18 mouse cellular contexts compared by ENCODE assay signal in the genomic region with DNA sequence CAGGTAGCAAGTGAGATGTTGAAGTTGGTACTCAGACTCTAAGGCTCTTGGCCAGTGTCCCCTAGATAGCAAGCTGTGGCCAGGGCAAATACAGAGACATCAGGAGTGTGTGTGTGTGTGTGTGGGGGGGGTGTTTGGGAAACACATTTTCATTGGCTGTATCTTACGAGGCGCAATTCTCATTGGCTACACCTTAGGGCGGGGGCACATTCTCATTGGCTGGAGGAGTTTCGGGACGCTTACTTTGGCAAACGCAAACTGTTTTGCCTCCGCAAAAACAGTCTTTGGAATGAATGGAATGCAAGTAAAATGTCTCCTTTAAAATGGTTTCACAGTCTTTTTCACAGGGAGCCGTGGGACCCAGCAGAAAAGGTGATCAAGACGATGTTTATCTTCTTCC. TPM values are rescaled to one million over a fixed set of nuclear protein-coding genes. Genes with fewer than 3 reads are reported as not detected.
DNase-seq lines count a peak whose midpoint lies in the region; ATAC-seq lines count a peak whose summit lies in the region.
"Had no signal": no experiment of that assay in that cellular context is flagged by ENCODE, and none has a peak within 500 bp of the region (broad histone marks: within the 10 kb centered on the region; RNA-seq: fewer than 3 reads in every experiment).

No protein-coding gene starts in this region.

- peak overlapping the region; percentile 35; the same call in 1 of the 2 replicates for H3K27ac ChIP-seq in forebrain, embryonic 10.5 days
- H3K27ac ChIP-seq in forebrain, embryonic 11.5 days (ENCODE audit: low read depth, low read length) = no peak overlapping the region
- 0 out of 2 replicates have a peak overlapping the region, but pooled peaks have one; percentile 14 for H3K27ac ChIP-seq in limb, embryonic 12.5 days
- no peak overlapping the region; the same call in 1 of the 2 replicates for H3K27ac ChIP-seq in limb, embryonic 10.5 days
- H3K27ac ChIP-seq in limb, embryonic 15.5 days = 0 out of 2 replicates have a peak overlapping the region, but pooled peaks have one; percentile 24
- H3K27ac ChIP-seq: liver, embryonic 15.5 days; neural tube, embryonic 12.5 days had no signal

- H3K27me3 ChIP-seq in forebrain, embryonic 10.5 days (ENCODE audit: poor library complexity, severe bottlenecking) = peaks cover 12% of the 10 kb centered on the region
- no peaks in the 10 kb centered on the region for H3K27me3 ChIP-seq in forebrain, embryonic 11.5 days (ENCODE audit: control insufficient read depth, insufficient read depth, low read length)
- H3K27me3 ChIP-seq in limb, embryonic 12.5 days = no peaks in the 10 kb centered on the region
- no peaks in the 10 kb centered on the region for H3K27me3 ChIP-seq in limb, embryonic 10.5 days (ENCODE audit: low read depth, poor library complexity, severe bottlenecking)
- H3K27me3 ChIP-seq in limb, embryonic 15.5 days = no peaks in the 10 kb centered on the region
- H3K27me3 ChIP-seq: CH12.LX; heart, embryonic 12.5 days; liver, embryonic 15.5 days; neural tube, embryonic 12.5 days had no signal

- H3K36me3 ChIP-seq in forebrain, embryonic 10.5 days (replicated peaks) = no peaks in the 10 kb centered on the region
- H3K36me3 ChIP-seq in forebrain, embryonic 11.5 days (ENCODE audit: control insufficient read depth, insufficient read depth, low read length) = no peaks in the 10 kb centered on the region
- no peaks in the 10 kb centered on the region for H3K36me3 ChIP-seq in limb, embryonic 12.5 days
- no peaks in the 10 kb centered on the region for H3K36me3 ChIP-seq in limb, embryonic 10.5 days
- H3K36me3 ChIP-seq in limb, embryonic 15.5 days = no peaks in the 10 kb centered on the region
- H3K36me3 ChIP-seq: heart, embryonic 12.5 days; liver, embryonic 15.5 days; neural tube, embryonic 12.5 days had no signal

- no peak for ATAC-seq in forebrain, embryonic 11.5 days (replicated peaks; ENCODE audit: low FRiP score)
- no peak for ATAC-seq in limb, embryonic 12.5 days (ENCODE audit: insufficient number of reproducible peaks, insufficient read depth, low FRiP score, low TSS enrichment, low read depth)
- no peak for ATAC-seq in limb, embryonic 15.5 days (ENCODE audit: insufficient number of reproducible peaks, low FRiP score, low TSS enrichment, low read depth)

- DNase-seq in forebrain, embryonic 10.5 days (ENCODE audit: extremely low spot score, low spot score) = no peak
- no peak for DNase-seq in forebrain, embryonic 11.5 days (ENCODE audit: low spot score)
- no peak for DNase-seq in limb, embryonic 10.5 days (ENCODE audit: low spot score)
- DNase-seq in R1 (ENCODE audit: low read depth, low spot score) = peak; percentile 91
- no peak for DNase-seq in adrenal gland, postnatal 36 days
- no peak for DNase-seq in retina, embryonic 14.5 days (ENCODE audit: low spot score)
- DNase-seq: adrenal gland, postnatal 10 days; cerebellum, adult 9-10 months; embryo, embryonic 11 days; gastrocnemius, postnatal 36 days; thymus, adult 2 months had no signal

- no peak overlapping the region for H3K4me3 ChIP-seq in forebrain, embryonic 10.5 days
- H3K4me3 ChIP-seq in forebrain, embryonic 11.5 days (ENCODE audit: low read depth, low read length) = no peak overlapping the region
- H3K4me3 ChIP-seq in limb, embryonic 12.5 days (replicated peaks) = no peak overlapping the region
- H3K4me3 ChIP-seq in limb, embryonic 10.5 days = no peak overlapping the region
- H3K4me3 ChIP-seq in limb, embryonic 15.5 days = no peak overlapping the region
- H3K4me3 ChIP-seq: heart, embryonic 12.5 days; liver, embryonic 15.5 days; neural tube, embryonic 12.5 days had no signal

- no peak overlapping the region for H3K4me2 ChIP-seq in forebrain, embryonic 11.5 days (ENCODE audit: low read depth, low read length, severe bottlenecking)
- peak overlapping the region; percentile 20; the same call in 1 of the 2 replicates for H3K4me2 ChIP-seq in limb, embryonic 12.5 days
- peak overlapping the region; percentile 10; the same call in 1 of the 2 replicates for H3K4me2 ChIP-seq in limb, embryonic 15.5 days
- H3K4me2 ChIP-seq: heart, embryonic 12.5 days; liver, embryonic 15.5 days; neural tube, embryonic 12.5 days had no signal

- no peak overlapping the region for H3K9ac ChIP-seq in forebrain, embryonic 11.5 days (ENCODE audit: low read length)
- no peak overlapping the region for H3K9ac ChIP-seq in limb, embryonic 12.5 days (replicated peaks)
- H3K9ac ChIP-seq in limb, embryonic 15.5 days = no peak overlapping the region
- H3K9ac ChIP-seq: heart, embryonic 12.5 days; liver, embryonic 15.5 days; neural tube, embryonic 12.5 days had no signal

- peaks cover 59% of the 10 kb centered on the region for H3K4me1 ChIP-seq in forebrain, embryonic 10.5 days
- peaks cover 4% of the 10 kb centered on the region for H3K4me1 ChIP-seq in forebrain, embryonic 11.5 days (replicated peaks; ENCODE audit: control insufficient read depth, insufficient read depth, low read length)
- H3K4me1 ChIP-seq in limb, embryonic 12.5 days (replicated peaks) = peaks cover 47% of the 10 kb centered on the region
- peaks cover 59% of the 10 kb centered on the region for H3K4me1 ChIP-seq in limb, embryonic 10.5 days
- H3K4me1 ChIP-seq in limb, embryonic 15.5 days = peaks cover 40% of the 10 kb centered on the region
- H3K4me1 ChIP-seq: liver, embryonic 15.5 days had no signal

- 63% methylated on average over 9 of the region's 9 CpGs for WGBS in forebrain, embryonic 10.5 days
- 57% methylated on average over 9 of the region's 9 CpGs for WGBS in forebrain, embryonic 11.5 days
- 42% methylated on average over 9 of the region's 9 CpGs for WGBS in limb, embryonic 12.5 days
- WGBS in limb, embryonic 10.5 days = 61% methylated on average over 9 of the region's 9 CpGs
- 27% methylated on average over 9 of the region's 9 CpGs for WGBS in limb, embryonic 15.5 days

- H3K9me3 ChIP-seq in forebrain, embryonic 10.5 days = no peaks in the 10 kb centered on the region
- no peaks in the 10 kb centered on the region for H3K9me3 ChIP-seq in forebrain, embryonic 11.5 days (ENCODE audit: control insufficient read depth, low read length)
- no peaks in the 10 kb centered on the region for H3K9me3 ChIP-seq in limb, embryonic 12.5 days
- H3K9me3 ChIP-seq in limb, embryonic 10.5 days (replicated peaks) = no peaks in the 10 kb centered on the region
- no peaks in the 10 kb centered on the region for H3K9me3 ChIP-seq in limb, embryonic 15.5 days
- H3K9me3 ChIP-seq: heart, embryonic 12.5 days; liver, embryonic 15.5 days; neural tube, embryonic 12.5 days had no signal

RNA-seq across cellular contexts. Expression of a gene that starts 46.9 kb away (rescaled TPM):
- 327 and 330 TPM in 2 replicates for polyA plus RNA-seq in forebrain, embryonic 10.5 days (2016; fragmentation: Nextera tagmentation; extraction: Ambion mirVana)
- 260 and 266 TPM in 2 replicates for polyA plus RNA-seq in forebrain, embryonic 11.5 days (2014; fragmentation: Nextera tagmentation; extraction: Ambion mirVana)
- 320 and 331 TPM in 2 replicates for polyA plus RNA-seq in limb, embryonic 12.5 days (2016; fragmentation: Nextera tagmentation; extraction: Ambion mirVana)
- 285 and 298 TPM in 2 replicates for polyA plus RNA-seq in limb, embryonic 10.5 days (2016; fragmentation: Nextera tagmentation; extraction: Ambion mirVana)
- polyA plus RNA-seq in limb, embryonic 15.5 days (2015; fragmentation: Nextera tagmentation; extraction: Ambion mirVana) = 127 and 144 TPM in 2 replicates
- 1 to 10 TPM; 9.1 to 9.4 TPM for total RNA-seq in adrenal gland, postnatal 36 days (2021)
- total RNA-seq: CH12.LX; megakaryocyte-erythroid progenitor cell, adult 5-6 weeks had no signal

Comparison
In these comparisons a context has a peak if more than half of its experiments do, and no peak if none do; other contexts are left out.
1. H3K27ac ChIP-seq: peak in forebrain, embryonic 10.5 days (single experiment), limb, embryonic 12.5 days (single experiment) and limb, embryonic 15.5 days (single experiment); none in forebrain, embryonic 11.5 days (single experiment) and limb, embryonic 10.5 days (single experiment).